Mouse (Mus musculus): ENCODE measurements around the gene Pde10a. TPM values are rescaled to one million over a fixed set of nuclear protein-coding genes. Genes with fewer than 3 reads are reported as not detected.

The Pde10a gene
- polyA plus RNA-seq, 1 experiment from 2014 or later = 1.4 TPM

GRCm38 (mm10) chr17:8611916-8612315, 86.7 kb downstream of the Pde10a start:
- Histone ChIP-seq H3K27ac (ENCODE audit: low read length) (no peak overlapping the region), H3K9ac (replicated peaks; ENCODE audit: low read depth, low read length) (no peak overlapping the region), H3K27me3 (ENCODE audit: control insufficient read depth, insufficient read depth, low read length) (no peaks in the 10 kb centered on the region), H3K4me2 (replicated peaks; ENCODE audit: low read depth, low read length) (no peak overlapping the region), H3K9me3 (ENCODE audit: control insufficient read depth, low read depth, low read length) (no peaks in the 10 kb centered on the region), H3K4me1 (ENCODE audit: control insufficient read depth, insufficient read depth, low read length) (no peaks in the 10 kb centered on the region), H3K4me3 (ENCODE audit: low read depth, low read length) (no peak overlapping the region), H3K36me3 (ENCODE audit: control insufficient read depth, insufficient read depth, low read length) (no peaks in the 10 kb centered on the region)
- no peak for ATAC-seq (ENCODE audit: insufficient number of reproducible peaks, insufficient read depth, low FRiP score, low read depth)
- WGBS = 86% methylated on average over 4 of the region's 4 CpGs

DNA sequence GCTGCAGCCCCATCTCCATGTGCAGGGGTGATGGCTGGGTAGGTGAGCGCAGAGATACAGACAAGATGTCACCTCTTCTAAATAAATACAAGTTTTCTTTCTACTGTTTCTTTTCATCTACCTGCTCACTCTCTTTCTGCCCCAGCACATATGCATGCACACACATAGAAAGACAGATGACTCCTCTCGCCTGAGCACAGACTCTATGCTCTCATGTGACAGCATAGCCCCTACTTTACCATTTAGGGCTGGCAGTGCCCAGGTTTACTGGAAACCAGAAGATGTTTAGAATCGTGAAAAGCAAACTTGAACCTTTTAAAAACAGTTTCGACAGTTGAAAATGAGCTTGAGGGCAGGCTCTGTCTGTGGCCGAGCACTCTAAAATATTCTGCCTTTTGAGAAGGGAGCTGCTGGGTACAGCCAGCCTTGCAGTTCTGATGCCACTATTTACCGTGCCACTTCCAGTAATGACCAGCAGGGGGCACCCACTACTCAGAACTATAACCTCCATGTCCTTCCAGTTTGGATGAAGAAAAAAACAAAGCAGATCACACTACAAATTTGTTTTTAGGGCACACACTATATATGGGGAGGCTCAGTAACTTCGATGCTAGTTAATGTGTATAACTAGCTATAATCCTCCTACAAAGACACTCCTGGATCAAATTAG, 88.8 kb downstream of the Pde10a start:
- Histone ChIP-seq H3K4me1 (ENCODE audit: control insufficient read depth, insufficient read depth, low read length) (no peaks in the 10 kb centered on the region), H3K9me3 (ENCODE audit: control insufficient read depth, low read depth, low read length) (no peaks in the 10 kb centered on the region), H3K9ac (replicated peaks; ENCODE audit: low read depth, low read length) (no peak overlapping the region), H3K27me3 (ENCODE audit: control insufficient read depth, insufficient read depth, low read length) (no peaks in the 10 kb centered on the region), H3K27ac (ENCODE audit: low read length) (no peak overlapping the region), H3K36me3 (ENCODE audit: control insufficient read depth, insufficient read depth, low read length) (no peaks in the 10 kb centered on the region), H3K4me2 (replicated peaks; ENCODE audit: low read depth, low read length) (no peak overlapping the region), H3K4me3 (ENCODE audit: low read depth, low read length) (no peak overlapping the region)
- no peak for ATAC-seq (ENCODE audit: insufficient number of reproducible peaks, insufficient read depth, low FRiP score, low read depth)
- 31% methylated on average over 7 of the region's 7 CpGs for WGBS

GRCm38 (mm10) chr17:8620346-8620745, 95.2 kb downstream of the Pde10a start:
- WGBS = 46% methylated on average over 5 of the region's 5 CpGs
- H3K27me3 ChIP-seq (ENCODE audit: control insufficient read depth, insufficient read depth, low read length) = no peaks in the 10 kb centered on the region
- ATAC-seq (ENCODE audit: insufficient number of reproducible peaks, insufficient read depth, low FRiP score, low read depth) = no peak

GRCm38 (mm10) chr17:8621105-8621504, 95.9 kb downstream of the Pde10a start:
- ATAC-seq (ENCODE audit: insufficient number of reproducible peaks, insufficient read depth, low FRiP score, low read depth) = no peak
- no peaks in the 10 kb centered on the region for H3K4me1 ChIP-seq (ENCODE audit: control insufficient read depth, insufficient read depth, low read length)
- no peaks in the 10 kb centered on the region for H3K27me3 ChIP-seq (ENCODE audit: control insufficient read depth, insufficient read depth, low read length)
- no peaks in the 10 kb centered on the region for H3K9me3 ChIP-seq (ENCODE audit: control insufficient read depth, low read depth, low read length)
- 61% methylated on average over 2 of the region's 2 CpGs for WGBS
- no peaks in the 10 kb centered on the region for H3K36me3 ChIP-seq (ENCODE audit: control insufficient read depth, insufficient read depth, low read length)
- H3K4me3 ChIP-seq (ENCODE audit: low read depth, low read length) = no peak overlapping the region
- H3K27ac ChIP-seq (ENCODE audit: low read length) = no peak overlapping the region
- H3K9ac ChIP-seq (replicated peaks; ENCODE audit: low read depth, low read length) = no peak overlapping the region
- no peak overlapping the region for H3K4me2 ChIP-seq (replicated peaks; ENCODE audit: low read depth, low read length)

More at GRCm38 (mm10) chr17:8620346-8620745, 95.2 kb downstream of the Pde10a start:
- no peaks in the 10 kb centered on the region for H3K4me1 ChIP-seq (ENCODE audit: control insufficient read depth, insufficient read depth, low read length)
- no peak overlapping the region for H3K27ac ChIP-seq (ENCODE audit: low read length)
- H3K36me3 ChIP-seq (ENCODE audit: control insufficient read depth, insufficient read depth, low read length) = no peaks in the 10 kb centered on the region
- H3K9me3 ChIP-seq (ENCODE audit: control insufficient read depth, low read depth, low read length) = no peaks in the 10 kb centered on the region
- no peak overlapping the region for H3K4me3 ChIP-seq (ENCODE audit: low read depth, low read length)
- H3K9ac ChIP-seq (replicated peaks; ENCODE audit: low read depth, low read length) = no peak overlapping the region
- H3K4me2 ChIP-seq (replicated peaks; ENCODE audit: low read depth, low read length) = no peak overlapping the region

GRCm38 (mm10) chr17:8621906-8622305, 96.7 kb downstream of the Pde10a start:
- no peaks in the 10 kb centered on the region for H3K9me3 ChIP-seq (ENCODE audit: control insufficient read depth, low read depth, low read length)
- H3K4me2 ChIP-seq (replicated peaks; ENCODE audit: low read depth, low read length) = no peak overlapping the region
- no peak overlapping the region for H3K4me3 ChIP-seq (ENCODE audit: low read depth, low read length)
- WGBS = 53% methylated on average over 6 of the region's 6 CpGs
- H3K27ac ChIP-seq (ENCODE audit: low read length) = no peak overlapping the region
- H3K9ac ChIP-seq (replicated peaks; ENCODE audit: low read depth, low read length) = no peak overlapping the region
- H3K36me3 ChIP-seq (ENCODE audit: control insufficient read depth, insufficient read depth, low read length) = no peaks in the 10 kb centered on the region
- no peaks in the 10 kb centered on the region for H3K4me1 ChIP-seq (ENCODE audit: control insufficient read depth, insufficient read depth, low read length)
- no peaks in the 10 kb centered on the region for H3K27me3 ChIP-seq (ENCODE audit: control insufficient read depth, insufficient read depth, low read length)
- no peak for ATAC-seq (ENCODE audit: insufficient number of reproducible peaks, insufficient read depth, low FRiP score, low read depth)

DNA sequence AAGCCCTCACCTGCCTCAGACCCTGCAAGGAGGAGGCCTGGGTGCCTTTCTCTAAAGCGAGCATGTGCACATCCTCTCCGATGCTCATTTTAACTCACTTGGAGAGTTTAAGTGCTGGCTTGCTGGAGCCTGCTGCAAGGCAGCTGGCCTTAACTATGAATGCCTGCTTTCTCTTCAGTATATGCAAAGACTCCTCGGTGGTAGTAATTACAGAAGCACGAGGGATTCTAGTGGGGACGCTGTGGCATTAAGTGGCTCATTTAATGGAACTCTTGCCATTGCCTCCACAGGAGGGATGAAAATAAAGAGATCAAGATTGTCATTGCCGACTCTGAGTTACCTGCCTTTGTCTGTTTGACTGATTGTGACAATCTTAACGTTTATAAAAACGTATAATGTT, 101.2 kb downstream of the Pde10a start:
- 65% methylated on average over 8 of the region's 8 CpGs for WGBS
- H3K27me3 ChIP-seq (ENCODE audit: control insufficient read depth, insufficient read depth, low read length) = no peaks in the 10 kb centered on the region
- no peak overlapping the region for H3K4me2 ChIP-seq (replicated peaks; ENCODE audit: low read depth, low read length)
- no peak overlapping the region for H3K4me3 ChIP-seq (ENCODE audit: low read depth, low read length)
- no peaks in the 10 kb centered on the region for H3K36me3 ChIP-seq (ENCODE audit: control insufficient read depth, insufficient read depth, low read length)
- no peaks in the 10 kb centered on the region for H3K4me1 ChIP-seq (ENCODE audit: control insufficient read depth, insufficient read depth, low read length)
- ATAC-seq (ENCODE audit: insufficient number of reproducible peaks, insufficient read depth, low FRiP score, low read depth) = no peak
- H3K27ac ChIP-seq (ENCODE audit: low read length) = no peak overlapping the region
- H3K9me3 ChIP-seq (ENCODE audit: control insufficient read depth, low read depth, low read length) = no peaks in the 10 kb centered on the region
- H3K9ac ChIP-seq (replicated peaks; ENCODE audit: low read depth, low read length) = no peak overlapping the region

- H3K4me1 ChIP-seq (ENCODE audit: control insufficient read depth, insufficient read depth, low read length) = no peaks in the 10 kb centered on the region
- no peak overlapping the region for H3K27ac ChIP-seq (ENCODE audit: low read length)
- no peak for ATAC-seq (ENCODE audit: insufficient number of reproducible peaks, insufficient read depth, low FRiP score, low read depth)
- no peak overlapping the region for H3K9ac ChIP-seq (replicated peaks; ENCODE audit: low read depth, low read length)
- no peak overlapping the region for H3K4me3 ChIP-seq (ENCODE audit: low read depth, low read length)
- no peaks in the 10 kb centered on the region for H3K27me3 ChIP-seq (ENCODE audit: control insufficient read depth, insufficient read depth, low read length)
- 50% methylated on average over 1 of the region's 1 CpGs for WGBS
- no peaks in the 10 kb centered on the region for H3K36me3 ChIP-seq (ENCODE audit: control insufficient read depth, insufficient read depth, low read length)
- H3K4me2 ChIP-seq (replicated peaks; ENCODE audit: low read depth, low read length) = no peak overlapping the region
- H3K9me3 ChIP-seq (ENCODE audit: control insufficient read depth, low read depth, low read length) = no peaks in the 10 kb centered on the region
Observed at GRCm38 (mm10) chr17:8631701-8632100, 106.5 kb downstream of the Pde10a start.

DNA sequence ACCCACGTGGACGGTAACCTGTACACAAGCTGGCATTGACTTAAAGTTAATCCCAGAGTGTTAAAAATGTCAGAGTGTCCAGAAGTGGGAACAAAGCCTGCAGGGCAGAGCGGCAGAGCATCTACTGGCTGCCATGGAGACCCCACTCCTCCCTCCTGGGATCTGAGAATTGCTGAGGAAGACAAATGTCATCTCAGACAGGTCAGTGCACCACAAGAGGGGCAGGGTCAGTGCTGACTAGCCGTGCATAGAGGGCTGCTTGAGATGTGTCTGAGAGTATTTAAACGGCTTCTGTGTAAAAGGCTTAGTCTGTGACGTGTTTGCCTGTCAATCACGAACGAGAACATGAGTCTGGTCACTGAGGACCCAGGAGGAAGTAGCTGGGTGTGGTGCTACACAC, 108.4 kb downstream of the Pde10a start:
- ATAC-seq (ENCODE audit: insufficient number of reproducible peaks, insufficient read depth, low FRiP score, low read depth) = no peak
- WGBS = 45% methylated on average over 8 of the region's 8 CpGs
- no peak overlapping the region for H3K4me3 ChIP-seq (ENCODE audit: low read depth, low read length)
- H3K4me2 ChIP-seq (replicated peaks; ENCODE audit: low read depth, low read length) = no peak overlapping the region
- no peaks in the 10 kb centered on the region for H3K36me3 ChIP-seq (ENCODE audit: control insufficient read depth, insufficient read depth, low read length)
- H3K9me3 ChIP-seq (ENCODE audit: control insufficient read depth, low read depth, low read length) = no peaks in the 10 kb centered on the region
- no peaks in the 10 kb centered on the region for H3K4me1 ChIP-seq (ENCODE audit: control insufficient read depth, insufficient read depth, low read length)
- H3K9ac ChIP-seq (replicated peaks; ENCODE audit: low read depth, low read length) = no peak overlapping the region
- H3K27me3 ChIP-seq (ENCODE audit: control insufficient read depth, insufficient read depth, low read length) = no peaks in the 10 kb centered on the region
- no peak overlapping the region for H3K27ac ChIP-seq (ENCODE audit: low read length)

- 90% methylated on average over 4 of the region's 4 CpGs for WGBS
- Histone ChIP-seq H3K9me3 (ENCODE audit: control insufficient read depth, low read depth, low read length) (no peaks in the 10 kb centered on the region), H3K4me3 (ENCODE audit: low read depth, low read length) (no peak overlapping the region), H3K27me3 (ENCODE audit: control insufficient read depth, insufficient read depth, low read length) (no peaks in the 10 kb centered on the region), H3K4me2 (replicated peaks; ENCODE audit: low read depth, low read length) (no peak overlapping the region), H3K9ac (replicated peaks; ENCODE audit: low read depth, low read length) (no peak overlapping the region), H3K27ac (ENCODE audit: low read length) (no peak overlapping the region), H3K4me1 (ENCODE audit: control insufficient read depth, insufficient read depth, low read length) (no peaks in the 10 kb centered on the region), H3K36me3 (ENCODE audit: control insufficient read depth, insufficient read depth, low read length) (no peaks in the 10 kb centered on the region)
- ATAC-seq (ENCODE audit: insufficient number of reproducible peaks, insufficient read depth, low FRiP score, low read depth) = no peak
Observed at GRCm38 (mm10) chr17:8634476-8634875, 109.3 kb downstream of the Pde10a start.

Measured in stomach, embryonic 14.5 days (tissue).